Mouse (Mus musculus) urinary bladder, adult 18-20 months (tissue): Measurements from ENCODE around the gene Gpr171.
A peak's percentile ranks its signal among the peaks of the same experiment; 100 is the strongest.
"Not testable (repeated sequence)": the region's sequence is repeated elsewhere in the genome, so short reads cannot be mapped to it uniquely, and the experiment has no call there.

Experiments used
- DNase-seq, 2 experiments: peaks; one replicate each; pipeline ENCODE4 v3.0.0; 2022; ENCODE audit warnings: low spot score in 2 of 2, mixed read lengths in 2 of 2

Gene Gpr171

DNA sequence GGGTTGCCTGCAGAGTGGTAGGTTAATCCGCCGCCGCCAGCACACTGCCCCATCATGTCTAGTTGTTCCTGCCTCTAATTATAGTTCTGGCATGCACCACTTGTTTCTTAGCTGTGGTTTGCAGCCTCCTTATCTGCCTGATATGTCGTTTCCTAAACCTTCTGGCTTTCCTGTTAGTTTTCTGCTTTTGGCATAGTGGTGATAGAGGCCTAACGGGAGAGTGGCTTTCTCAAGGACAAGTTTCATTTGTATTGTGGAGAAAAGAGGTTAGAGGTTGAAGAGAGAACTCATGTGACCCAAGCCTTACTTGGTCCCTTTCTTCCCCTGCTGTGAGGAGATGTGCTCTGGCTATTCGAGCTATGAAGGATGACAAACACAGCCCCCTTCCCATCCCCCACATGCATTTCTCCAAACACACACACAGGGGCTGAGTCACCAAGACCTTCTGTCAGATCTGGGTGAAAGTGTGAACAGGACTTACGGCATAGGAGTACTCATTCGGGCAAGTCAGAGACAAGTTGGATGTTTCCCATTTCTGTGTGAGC, 12.4 kb upstream of the Gpr171 start:
- DNase-seq = peak; percentile 19 to 53

GRCm38 (mm10) chr3:59113291-59113690, 11.7 kb upstream of the Gpr171 start:
- DNase-seq = not testable (repeated sequence)

DNA sequence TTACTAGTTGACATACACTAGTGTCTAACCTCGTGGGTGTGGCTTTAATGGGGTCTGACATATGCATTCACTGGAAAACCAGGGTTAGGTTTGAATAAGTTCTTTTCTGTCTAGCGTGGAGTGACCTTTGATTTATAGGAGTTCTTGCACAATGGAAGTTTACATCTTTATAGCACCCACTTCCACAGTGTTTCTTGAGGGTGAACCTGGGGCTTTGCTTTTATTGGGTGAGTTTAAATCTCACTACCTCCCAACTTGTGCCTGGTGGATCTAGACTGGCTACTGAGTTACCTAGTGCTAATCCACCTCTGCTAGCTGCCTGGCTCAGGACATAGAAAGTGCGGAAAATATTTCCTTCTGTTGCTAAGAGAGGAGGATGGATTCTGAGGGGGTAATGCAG, 10.3 kb upstream of the Gpr171 start:
- DNase-seq = no peak

DNA sequence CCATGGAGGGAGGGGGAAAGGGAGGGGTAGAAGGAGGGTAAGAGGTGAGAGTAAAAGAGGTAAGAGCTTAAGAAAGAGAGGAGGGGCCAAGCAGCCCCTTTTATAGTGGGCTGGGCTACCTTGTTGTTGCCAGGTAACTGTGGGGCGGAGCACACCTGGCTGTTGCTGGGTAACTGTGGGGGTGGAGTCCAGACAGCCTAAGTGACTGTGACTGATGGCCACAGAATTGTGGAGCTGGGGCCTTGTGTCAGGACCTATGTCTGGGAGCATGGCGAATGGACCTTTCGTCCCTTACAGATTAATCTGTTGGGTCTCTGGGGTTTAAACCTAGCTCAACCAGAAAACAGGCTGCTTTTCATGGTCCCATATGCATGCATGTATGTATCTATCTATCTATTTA, 8.2 kb upstream of the Gpr171 start:
- DNase-seq = not testable (repeated sequence)

DNA sequence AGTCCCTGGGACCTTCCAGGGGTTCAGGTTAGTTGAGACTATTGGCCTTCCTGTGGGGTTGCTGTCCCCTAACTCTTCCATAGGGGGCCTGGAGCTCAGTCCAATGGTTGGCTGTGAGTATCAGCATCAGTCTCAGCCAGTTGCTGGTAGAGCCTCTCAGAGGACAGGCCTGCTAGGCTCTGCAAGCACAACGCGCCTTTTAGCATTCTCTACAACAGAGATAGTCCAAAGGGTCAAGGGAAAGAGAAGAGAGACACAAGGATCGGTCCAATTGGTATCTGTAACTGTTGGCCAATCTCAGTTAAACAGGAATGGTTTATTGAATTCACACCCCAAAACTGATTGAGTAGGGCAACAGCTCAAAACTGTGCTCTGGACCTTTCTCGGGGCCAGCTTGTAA, 5.8 kb upstream of the Gpr171 start:
- no peak for DNase-seq

- no peak for DNase-seq
Measured at GRCm38 (mm10) chr3:59104462-59104861, 2.8 kb upstream of the Gpr171 start.

DNA sequence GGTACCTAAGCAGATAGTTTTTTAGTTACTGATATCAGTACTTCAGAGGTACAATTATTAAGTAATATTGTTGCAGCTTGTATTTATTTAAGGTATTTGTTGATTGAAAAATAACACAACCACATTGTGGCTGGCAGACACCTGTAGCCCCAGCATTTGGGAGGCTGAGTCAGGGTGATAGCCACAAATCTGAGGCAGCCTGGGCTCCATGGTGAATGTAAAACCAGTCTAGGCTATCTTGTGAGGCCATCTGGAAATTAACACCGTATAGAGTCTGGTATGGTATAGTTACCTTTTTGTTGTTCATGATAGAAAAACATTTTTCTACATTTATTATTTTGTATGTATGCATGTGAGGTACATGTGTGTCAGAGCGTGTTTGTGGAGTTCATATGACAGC, 525 bp upstream of the Gpr171 start:
- no peak for DNase-seq

GRCm38 (mm10) chr3:59098540-59098939, 3.1 kb downstream of the Gpr171 start:
- DNase-seq = no peak

DNA sequence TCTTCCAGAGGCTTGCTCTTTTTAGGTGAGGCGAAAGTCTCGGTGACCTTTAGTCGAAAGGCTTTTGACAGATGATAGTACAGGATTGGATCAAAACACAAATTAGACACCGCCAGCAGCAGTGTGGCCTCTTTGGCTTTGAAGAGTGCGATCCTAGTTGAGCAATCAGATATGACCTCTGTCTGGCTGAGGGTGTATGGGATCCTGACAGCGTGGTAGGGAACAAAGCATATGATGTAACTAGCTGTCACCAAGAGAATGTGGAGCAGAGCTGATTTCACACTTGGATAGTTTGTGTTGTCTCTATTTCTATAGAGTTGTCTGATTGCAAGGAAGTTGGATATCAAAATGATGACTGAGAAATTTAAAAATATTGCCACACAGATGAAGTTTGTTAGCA, 4.2 kb downstream of the Gpr171 start:
- no peak for DNase-seq

- DNase-seq = no peak
Measured at GRCm38 (mm10) chr3:59092702-59093101, 8.9 kb downstream of the Gpr171 start.

DNA sequence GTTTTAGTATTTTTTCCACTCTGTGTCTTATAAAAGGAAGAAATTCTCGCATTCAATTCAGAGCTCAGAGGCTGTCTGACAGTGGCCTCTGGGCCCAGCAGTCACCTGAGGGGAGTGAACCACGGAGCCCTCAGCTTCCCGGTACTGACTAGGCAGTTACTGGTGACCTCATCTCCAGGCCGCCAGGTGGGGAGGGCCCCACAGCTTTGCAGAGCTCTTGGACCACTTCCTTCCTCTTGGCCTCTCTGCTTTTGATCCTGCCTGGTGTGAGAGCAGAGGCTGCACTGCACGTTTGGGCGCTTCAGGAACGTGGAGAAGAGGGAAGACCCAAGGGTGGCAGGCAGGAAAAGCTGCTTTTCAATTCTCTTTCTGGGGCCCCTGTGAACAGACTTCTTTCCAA, 20.7 kb downstream of the Gpr171 start:
- no peak for DNase-seq

DNA sequence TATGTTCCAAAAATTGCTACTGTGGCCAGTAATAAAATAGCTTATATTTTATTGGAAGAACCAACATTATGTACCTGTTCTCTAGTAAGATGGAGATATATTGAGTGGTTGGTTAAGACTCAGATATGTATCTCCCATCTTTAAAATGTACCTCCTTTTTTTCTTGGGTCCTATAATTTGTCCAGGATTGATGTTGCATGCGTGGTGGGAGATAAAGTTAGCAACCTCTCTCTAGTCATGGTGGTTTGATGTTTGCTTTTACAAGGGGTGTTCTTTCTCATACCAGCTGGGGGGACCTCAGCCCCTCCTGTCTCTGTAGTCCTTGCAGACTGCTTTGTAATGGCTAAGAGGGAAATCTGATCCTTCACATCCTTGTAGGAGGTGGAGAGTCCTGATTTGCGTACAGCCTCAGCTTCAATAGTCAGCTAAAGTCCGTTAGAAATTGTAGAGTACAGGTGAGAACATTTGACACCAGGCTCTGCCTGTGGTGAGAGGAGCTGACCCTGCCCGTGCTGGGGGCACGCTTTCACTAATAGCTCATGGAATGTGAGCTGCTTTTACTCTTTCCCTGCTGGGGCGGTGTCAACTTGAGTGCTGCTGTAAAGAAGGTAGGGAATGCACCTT, 21.2 kb downstream of the Gpr171 start:
- no peak for DNase-seq

DNA sequence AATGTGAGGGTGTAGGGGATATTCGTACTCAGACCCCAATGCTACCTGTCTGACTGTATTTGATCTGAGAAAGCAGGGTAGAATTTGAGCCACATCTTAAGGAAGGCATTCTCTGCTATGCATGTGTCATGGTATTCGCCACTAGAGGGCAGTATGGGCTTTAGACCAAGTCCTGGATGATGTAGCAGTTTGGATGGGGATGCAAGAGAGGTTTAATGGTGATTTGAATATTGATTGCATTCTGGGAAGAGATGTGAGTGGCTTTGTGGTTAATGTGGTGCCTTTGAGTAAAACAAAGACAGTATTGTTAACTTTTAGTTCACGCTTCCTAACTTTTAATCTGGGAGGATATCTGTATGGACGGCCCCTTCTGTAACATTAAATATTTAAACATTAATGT, 22.3 kb downstream of the Gpr171 start:
- no peak for DNase-seq

DNA sequence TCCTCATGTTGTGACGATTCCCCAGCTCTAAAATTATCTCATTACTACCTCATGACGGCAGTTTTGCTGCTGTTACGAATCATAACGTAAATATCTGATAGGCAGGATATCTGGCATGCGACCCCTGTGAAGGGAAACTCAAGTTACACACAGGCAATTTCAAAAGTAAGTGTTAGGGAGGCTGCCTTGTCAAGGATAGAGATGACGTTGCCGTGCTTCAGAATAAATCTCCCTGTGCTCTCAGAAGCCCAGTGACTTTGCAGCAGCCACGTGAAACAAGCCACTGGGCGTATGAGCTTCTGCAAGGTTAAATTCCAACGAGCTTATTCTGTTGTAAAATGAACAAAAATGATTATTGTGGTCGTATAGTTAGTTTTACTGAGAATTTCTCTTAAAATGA, 23.0 kb downstream of the Gpr171 start:
- DNase-seq = no peak

DNA sequence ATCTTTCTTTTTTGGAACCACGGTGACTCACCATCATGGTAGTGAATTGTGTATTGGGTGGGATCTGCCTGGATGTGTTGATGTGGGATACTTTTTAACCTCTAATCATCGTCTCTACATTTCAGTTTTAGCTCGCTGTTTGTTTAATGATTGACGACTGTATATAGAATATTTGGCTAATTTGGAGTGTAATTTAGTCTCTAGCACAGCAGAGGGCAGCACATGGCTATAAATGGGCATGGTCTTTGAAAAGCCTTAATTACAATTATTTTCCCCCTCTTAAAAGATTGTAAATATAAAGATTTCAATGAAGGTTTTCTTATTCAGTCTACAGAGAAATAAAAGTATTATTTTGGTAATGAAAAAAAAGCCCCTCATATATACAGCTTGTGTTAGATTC, 24.3 kb downstream of the Gpr171 start:
- no peak for DNase-seq

GRCm38 (mm10) chr3:59069071-59069470, 32.5 kb downstream of the Gpr171 start:
- DNase-seq = not testable (repeated sequence)

DNA sequence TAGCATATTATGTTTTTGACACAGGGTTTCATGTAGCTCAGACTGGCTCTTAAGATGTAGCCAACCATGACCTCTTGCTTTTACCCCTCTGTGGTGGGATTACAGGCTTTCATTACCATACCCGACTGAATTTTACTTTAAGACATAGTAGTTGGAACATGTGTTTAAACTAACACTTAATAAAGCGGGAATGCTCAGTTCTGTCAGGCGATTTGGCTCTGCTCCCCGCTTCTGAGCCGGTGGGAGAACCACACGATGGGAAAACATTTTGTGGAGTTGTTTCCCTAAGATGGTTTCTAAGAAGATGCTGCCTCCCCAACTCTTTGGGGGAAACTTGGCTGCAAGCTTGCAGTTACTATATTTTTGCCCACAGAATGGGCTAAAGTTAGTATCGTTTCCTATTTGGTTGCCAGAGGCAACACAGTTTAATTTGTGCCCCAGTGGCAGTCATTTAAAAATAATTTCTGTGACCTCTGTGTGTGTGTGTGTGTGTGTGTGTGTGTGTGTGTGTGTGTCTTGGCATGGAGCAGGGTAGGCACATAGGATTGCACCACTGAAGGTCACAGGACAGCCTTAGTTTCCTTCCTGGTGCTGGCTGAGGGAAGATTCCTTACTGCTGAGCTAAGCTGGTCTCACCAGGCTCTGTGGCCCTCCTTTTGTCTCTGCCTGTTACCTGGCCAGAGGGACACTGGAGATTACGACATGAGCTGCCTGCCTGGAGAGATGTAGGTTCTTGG, 34.9 kb downstream of the Gpr171 start:
- no peak for DNase-seq

DNA sequence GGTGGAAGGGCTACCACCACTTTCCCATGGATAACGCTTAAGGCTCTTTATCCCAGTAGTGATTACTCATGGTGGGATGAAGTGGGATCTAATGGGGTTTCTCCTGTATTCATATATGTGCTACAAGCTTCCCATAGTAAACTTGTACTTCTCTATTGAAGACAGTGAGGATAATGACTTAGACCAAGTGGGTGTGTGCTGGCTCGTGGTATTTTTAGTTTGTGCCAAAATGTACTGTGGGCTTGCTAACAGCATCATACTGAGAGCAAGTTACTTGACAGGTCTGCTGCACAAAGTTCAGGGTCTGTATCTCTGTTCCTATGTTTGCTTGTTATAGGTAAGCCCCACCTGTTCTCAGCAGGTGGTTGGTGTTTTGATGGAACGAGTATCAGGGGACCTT, 35.7 kb downstream of the Gpr171 start:
- DNase-seq = no peak

- DNase-seq = no peak
Measured at GRCm38 (mm10) chr3:59063431-59063830, 38.2 kb downstream of the Gpr171 start.

DNA sequence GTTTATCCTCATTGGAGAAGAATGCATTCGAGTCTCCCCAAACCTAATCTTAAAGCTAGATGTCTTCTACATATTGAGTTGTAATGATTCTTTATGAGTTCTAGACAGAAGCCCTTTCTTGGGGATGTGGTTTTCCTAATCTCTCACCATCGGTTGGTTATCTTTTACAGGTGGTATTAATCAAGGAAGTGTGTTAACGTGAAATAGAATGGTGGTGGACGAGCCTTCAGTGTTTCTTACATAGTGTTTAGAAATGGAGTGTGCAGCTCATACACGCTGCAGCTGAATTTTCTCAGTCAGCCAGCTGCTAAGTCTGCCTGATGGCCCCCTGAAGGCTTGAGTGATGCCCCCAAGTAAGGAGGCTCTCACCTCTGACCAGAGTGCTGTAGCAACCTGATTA, 39.5 kb downstream of the Gpr171 start:
- no peak for DNase-seq

DNA sequence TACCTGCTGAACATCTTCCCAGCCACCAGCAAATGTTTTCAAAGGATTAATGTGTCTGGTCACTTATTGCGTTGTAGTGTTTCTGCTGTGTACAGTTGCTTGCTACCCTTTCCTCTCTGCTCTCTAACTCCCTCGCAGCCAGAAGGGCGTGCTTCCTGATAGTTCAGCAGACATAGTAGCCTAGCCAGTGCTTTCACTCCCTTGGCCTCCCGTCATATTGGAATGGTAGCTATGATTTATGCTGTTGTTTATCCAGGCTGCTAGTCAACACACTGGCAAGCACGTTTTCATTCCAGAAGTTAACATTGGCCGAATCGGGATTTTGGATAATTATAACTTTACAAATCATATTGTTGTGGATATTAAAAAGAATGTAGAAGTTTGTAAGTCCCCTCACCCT, 41.5 kb downstream of the Gpr171 start:
- peak in 1 of 2 experiments; percentile 20 for DNase-seq

DNA sequence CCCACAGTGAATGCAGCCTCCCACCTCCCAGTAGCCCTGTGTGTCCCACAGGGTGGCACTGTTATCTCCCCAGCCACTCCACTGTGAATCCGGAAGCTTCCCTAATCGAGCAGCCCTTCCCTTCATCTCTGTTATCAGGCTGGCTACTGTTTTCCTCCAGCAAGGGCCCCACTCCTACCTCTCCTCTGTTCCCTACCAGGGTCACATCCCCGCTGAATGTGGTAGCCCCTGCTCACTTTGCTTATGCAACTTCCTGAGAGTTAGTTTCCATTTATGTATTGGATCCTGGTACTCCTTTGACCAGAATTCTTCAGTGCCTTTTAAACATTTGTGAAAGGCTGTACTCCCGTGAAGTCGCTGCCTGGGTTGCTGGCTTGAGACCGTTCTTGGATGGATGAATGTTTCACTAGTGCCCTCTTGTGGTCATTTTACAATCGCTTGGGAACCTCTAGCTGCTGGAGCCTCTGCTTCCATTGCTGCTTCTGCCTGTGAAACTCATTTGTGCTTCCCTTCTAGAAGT, 42.5 kb downstream of the Gpr171 start:
- peak in 1 of 2 experiments; percentile 42 for DNase-seq
